Mouse (Mus musculus): ENCODE data around the gene Rhbdd3. TPM values are rescaled to one million over a fixed set of nuclear protein-coding genes. Genes with fewer than 3 reads are reported as not detected.

The Rhbdd3 gene
- polyA plus RNA-seq, 1 experiment from 2014 or later, result 20.5 TPM

DNA sequence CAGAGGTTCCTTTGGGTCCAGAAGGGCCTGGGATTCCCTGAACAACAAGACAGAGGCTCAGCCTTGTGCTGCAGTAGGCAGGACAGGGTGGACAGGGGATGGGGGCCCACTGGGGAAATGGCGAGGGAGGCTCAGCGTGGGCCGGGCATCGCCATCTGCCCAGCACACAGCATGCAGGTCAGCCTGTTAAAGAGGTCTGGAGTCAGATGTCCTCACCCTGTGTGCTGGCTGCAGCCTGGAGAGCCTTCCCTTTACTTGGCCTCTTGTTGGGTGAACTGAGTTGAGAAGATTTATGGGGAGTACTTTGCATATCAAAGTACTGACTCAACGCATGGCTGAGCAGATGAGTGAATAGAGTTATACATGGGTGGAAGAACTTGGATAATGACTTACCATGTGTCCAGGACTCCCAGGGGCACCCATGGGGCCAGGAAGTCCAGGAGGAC, 30.3 kb downstream of the Rhbdd3 start:
- no peak overlapping the region for H3K4me2 ChIP-seq (ENCODE audit: low read depth, severe bottlenecking)
- H3K4me1 ChIP-seq (ENCODE audit: control insufficient read depth, insufficient read depth, low read length), result no peaks in the 10 kb centered on the region; the same call in 1 of the 2 replicates
- H3K9ac ChIP-seq (ENCODE audit: low read length), result no peak overlapping the region
- H3K9me3 ChIP-seq (ENCODE audit: control insufficient read depth, low read length), result no peaks in the 10 kb centered on the region
- no peaks in the 10 kb centered on the region for H3K27me3 ChIP-seq (ENCODE audit: control insufficient read depth, insufficient read depth, low read length)
- no peak overlapping the region for H3K27ac ChIP-seq (replicated peaks; ENCODE audit: low read depth, low read length)
- no peak for ATAC-seq (ENCODE audit: insufficient number of reproducible peaks, low FRiP score, low TSS enrichment, low read depth)
- H3K36me3 ChIP-seq (ENCODE audit: control insufficient read depth, insufficient read depth, low read length), result no peaks in the 10 kb centered on the region
- no peak overlapping the region for H3K4me3 ChIP-seq (ENCODE audit: low read depth, low read length)
- 16% methylated on average over 5 of the region's 5 CpGs for WGBS
- DNase-seq (ENCODE audit: low spot score), result no peak

DNA sequence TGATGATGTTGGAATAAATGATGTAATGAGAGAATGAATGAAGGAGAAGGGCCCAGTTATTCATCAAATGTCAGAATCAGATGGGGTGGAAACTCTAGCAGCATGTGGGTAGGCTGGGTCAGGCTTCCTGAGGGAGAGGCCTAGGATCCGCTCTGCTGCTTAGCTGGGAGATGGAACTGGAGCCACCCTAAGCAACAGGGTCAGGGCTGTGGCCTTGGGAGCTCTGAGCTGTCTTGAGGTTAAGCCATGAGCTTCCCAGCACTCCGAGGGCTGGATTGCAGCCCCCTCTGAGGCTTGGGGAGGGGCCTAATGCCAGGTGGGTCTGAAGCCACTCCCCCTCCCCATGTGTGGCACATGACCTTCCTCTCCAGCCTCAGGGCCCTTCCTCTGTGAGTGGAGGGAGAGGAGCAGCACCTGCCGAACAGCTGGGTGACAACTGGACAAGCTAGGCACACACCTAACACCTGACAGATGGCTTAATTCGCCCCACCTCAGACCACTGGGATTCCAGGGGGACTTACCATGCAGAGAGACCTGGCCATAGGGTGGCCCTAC, 31.5 kb downstream of the Rhbdd3 start:
- ATAC-seq (ENCODE audit: insufficient number of reproducible peaks, low FRiP score, low TSS enrichment, low read depth), result no peak
- DNase-seq (ENCODE audit: low spot score), result no peak
- Histone ChIP-seq H3K9ac (ENCODE audit: low read length) (no peak overlapping the region), H3K27ac (replicated peaks; ENCODE audit: low read depth, low read length) (no peak overlapping the region), H3K4me3 (ENCODE audit: low read depth, low read length) (no peak overlapping the region), H3K9me3 (ENCODE audit: control insufficient read depth, low read length) (no peaks in the 10 kb centered on the region), H3K4me1 (ENCODE audit: control insufficient read depth, insufficient read depth, low read length) (no peaks in the 10 kb centered on the region; the same call in 1 of the 2 replicates), H3K27me3 (ENCODE audit: control insufficient read depth, insufficient read depth, low read length) (no peaks in the 10 kb centered on the region), H3K4me2 (ENCODE audit: low read depth, severe bottlenecking) (no peak overlapping the region), H3K36me3 (ENCODE audit: control insufficient read depth, insufficient read depth, low read length) (no peaks in the 10 kb centered on the region)
- WGBS, result 63% methylated on average over 4 of the region's 4 CpGs

DNA sequence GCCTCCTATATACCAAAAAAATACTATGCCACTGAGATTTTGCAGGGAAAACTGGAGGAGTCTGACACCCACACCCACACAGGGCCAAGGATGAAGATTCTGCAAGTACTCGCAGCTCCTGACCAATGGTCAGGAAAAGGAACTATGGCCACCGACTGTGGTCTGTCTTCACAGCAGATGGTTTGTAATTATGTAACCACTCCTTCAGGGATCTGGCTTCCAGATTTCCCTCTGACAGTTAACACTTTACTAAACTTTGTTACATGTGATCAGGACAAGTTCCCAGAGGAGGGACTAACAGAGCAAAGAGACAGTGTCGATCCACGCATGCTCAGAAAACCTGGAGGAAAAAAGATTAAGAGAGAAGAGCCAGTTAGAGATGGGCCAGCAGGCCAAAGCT, 34.0 kb downstream of the Rhbdd3 start:
- Histone ChIP-seq H3K9me3 (ENCODE audit: control insufficient read depth, low read length) (no peaks in the 10 kb centered on the region), H3K4me2 (ENCODE audit: low read depth, severe bottlenecking) (no peak overlapping the region), H3K9ac (ENCODE audit: low read length) (no peak overlapping the region), H3K27me3 (ENCODE audit: control insufficient read depth, insufficient read depth, low read length) (no peaks in the 10 kb centered on the region), H3K4me1 (ENCODE audit: control insufficient read depth, insufficient read depth, low read length) (no peaks in the 10 kb centered on the region; the same call in 1 of the 2 replicates), H3K27ac (replicated peaks; ENCODE audit: low read depth, low read length) (no peak overlapping the region), H3K4me3 (ENCODE audit: low read depth, low read length) (no peak overlapping the region), H3K36me3 (ENCODE audit: control insufficient read depth, insufficient read depth, low read length) (no peaks in the 10 kb centered on the region)
- ATAC-seq (ENCODE audit: insufficient number of reproducible peaks, low FRiP score, low TSS enrichment, low read depth) (no peak), DNase-seq (ENCODE audit: low spot score) (no peak)
- 81% methylated on average over 4 of the region's 4 CpGs for WGBS

DNA sequence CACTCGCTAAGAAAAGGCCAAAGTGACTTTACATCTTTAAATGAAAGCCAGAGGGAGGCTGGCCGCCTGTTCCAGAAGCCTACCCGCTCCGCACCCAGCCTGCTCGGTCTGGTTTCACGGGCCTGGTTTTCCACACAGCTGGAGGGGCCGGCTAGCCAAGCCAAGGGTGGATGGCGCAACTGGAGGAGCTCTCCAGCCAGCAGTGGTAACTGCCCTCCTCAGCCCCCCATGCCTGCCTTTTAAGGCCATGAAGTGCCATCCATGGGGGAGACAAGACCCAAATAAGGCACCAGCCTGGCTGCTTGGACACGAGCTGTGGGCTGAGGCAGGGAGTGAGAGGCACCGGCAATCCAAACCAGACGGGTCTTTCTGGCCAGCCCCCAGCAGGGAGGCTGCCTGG, 37.2 kb downstream of the Rhbdd3 start:
- H3K4me3 ChIP-seq (ENCODE audit: low read depth, low read length), result no peak overlapping the region
- ATAC-seq (ENCODE audit: insufficient number of reproducible peaks, low FRiP score, low TSS enrichment, low read depth) (no peak), DNase-seq (ENCODE audit: low spot score) (no peak)
- H3K27ac ChIP-seq (replicated peaks; ENCODE audit: low read depth, low read length), result no peak overlapping the region
- no peak overlapping the region for H3K4me2 ChIP-seq (ENCODE audit: low read depth, severe bottlenecking)
- no peaks in the 10 kb centered on the region for H3K27me3 ChIP-seq (ENCODE audit: control insufficient read depth, insufficient read depth, low read length)
- no peaks in the 10 kb centered on the region for H3K4me1 ChIP-seq (ENCODE audit: control insufficient read depth, insufficient read depth, low read length)
- no peaks in the 10 kb centered on the region for H3K9me3 ChIP-seq (ENCODE audit: control insufficient read depth, low read length)
- H3K36me3 ChIP-seq (ENCODE audit: control insufficient read depth, insufficient read depth, low read length), result no peaks in the 10 kb centered on the region
- WGBS, result 72% methylated on average over 11 of the region's 11 CpGs
- H3K9ac ChIP-seq (ENCODE audit: low read length), result 0 out of 2 replicates have a peak overlapping the region, but pooled peaks have one; percentile 9

DNA sequence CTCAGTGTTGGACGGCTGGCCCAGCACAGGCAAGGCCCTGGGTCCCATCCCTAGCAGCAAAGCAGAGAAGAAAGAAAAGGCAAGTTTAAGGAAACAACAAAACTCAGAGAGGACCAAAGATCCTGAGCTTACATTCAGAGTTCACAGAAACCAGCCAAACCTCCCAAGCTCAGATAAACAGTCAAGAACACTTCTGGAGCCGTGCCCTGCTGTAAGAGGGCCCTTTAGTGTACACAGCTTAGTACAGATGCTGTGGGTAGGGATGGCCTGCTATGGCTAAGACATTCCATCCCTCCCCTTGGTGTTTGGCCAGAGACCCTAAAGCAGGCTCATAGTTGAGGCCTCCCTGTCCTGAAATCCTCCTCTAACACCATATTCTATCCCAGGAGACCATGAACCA, 39.9 kb downstream of the Rhbdd3 start:
- no peak overlapping the region for H3K4me2 ChIP-seq (ENCODE audit: low read depth, severe bottlenecking)
- no peaks in the 10 kb centered on the region for H3K36me3 ChIP-seq (ENCODE audit: control insufficient read depth, insufficient read depth, low read length)
- H3K9ac ChIP-seq (ENCODE audit: low read length), result no peak overlapping the region
- DNase-seq (ENCODE audit: low spot score) (no peak), ATAC-seq (ENCODE audit: insufficient number of reproducible peaks, low FRiP score, low TSS enrichment, low read depth) (no peak)
- no peak overlapping the region for H3K27ac ChIP-seq (replicated peaks; ENCODE audit: low read depth, low read length)
- no peaks in the 10 kb centered on the region for H3K9me3 ChIP-seq (ENCODE audit: control insufficient read depth, low read length)
- H3K4me3 ChIP-seq (ENCODE audit: low read depth, low read length), result no peak overlapping the region
- no peaks in the 10 kb centered on the region for H3K4me1 ChIP-seq (ENCODE audit: control insufficient read depth, insufficient read depth, low read length)
- WGBS, result 85% methylated on average over 2 of the region's 2 CpGs
- H3K27me3 ChIP-seq (ENCODE audit: control insufficient read depth, insufficient read depth, low read length), result no peaks in the 10 kb centered on the region

DNA sequence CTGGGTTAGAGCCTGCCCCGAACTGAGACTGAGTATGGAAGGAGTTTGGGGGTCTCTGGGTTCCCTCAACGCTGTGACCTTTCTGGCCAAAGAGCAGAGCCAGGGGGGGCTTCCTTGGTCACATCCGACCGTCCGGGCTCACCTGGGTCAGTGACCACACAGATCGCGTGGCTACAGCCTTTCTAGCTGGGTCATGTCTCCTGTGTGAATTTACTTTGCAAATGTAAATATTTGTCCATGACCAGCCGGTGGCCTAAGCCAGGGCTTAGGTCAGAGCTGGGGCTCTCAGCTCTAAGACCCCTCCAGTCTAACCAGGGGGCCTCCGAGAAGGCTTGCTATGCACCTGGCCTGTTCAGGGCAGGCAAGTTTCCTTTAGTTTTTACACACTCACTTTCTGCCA, 40.6 kb downstream of the Rhbdd3 start:
- ATAC-seq (ENCODE audit: insufficient number of reproducible peaks, low FRiP score, low TSS enrichment, low read depth), result no peak
- H3K27ac ChIP-seq (replicated peaks; ENCODE audit: low read depth, low read length), result no peak overlapping the region
- no peak overlapping the region for H3K4me3 ChIP-seq (ENCODE audit: low read depth, low read length)
- H3K4me2 ChIP-seq (ENCODE audit: low read depth, severe bottlenecking), result no peak overlapping the region
- H3K9me3 ChIP-seq (ENCODE audit: control insufficient read depth, low read length), result no peaks in the 10 kb centered on the region
- no peaks in the 10 kb centered on the region for H3K4me1 ChIP-seq (ENCODE audit: control insufficient read depth, insufficient read depth, low read length)
- no peak overlapping the region for H3K9ac ChIP-seq (ENCODE audit: low read length)
- no peak for DNase-seq (ENCODE audit: low spot score)
- H3K27me3 ChIP-seq (ENCODE audit: control insufficient read depth, insufficient read depth, low read length), result no peaks in the 10 kb centered on the region
- no peaks in the 10 kb centered on the region for H3K36me3 ChIP-seq (ENCODE audit: control insufficient read depth, insufficient read depth, low read length)
- WGBS, result 76% methylated on average over 9 of the region's 9 CpGs

DNA sequence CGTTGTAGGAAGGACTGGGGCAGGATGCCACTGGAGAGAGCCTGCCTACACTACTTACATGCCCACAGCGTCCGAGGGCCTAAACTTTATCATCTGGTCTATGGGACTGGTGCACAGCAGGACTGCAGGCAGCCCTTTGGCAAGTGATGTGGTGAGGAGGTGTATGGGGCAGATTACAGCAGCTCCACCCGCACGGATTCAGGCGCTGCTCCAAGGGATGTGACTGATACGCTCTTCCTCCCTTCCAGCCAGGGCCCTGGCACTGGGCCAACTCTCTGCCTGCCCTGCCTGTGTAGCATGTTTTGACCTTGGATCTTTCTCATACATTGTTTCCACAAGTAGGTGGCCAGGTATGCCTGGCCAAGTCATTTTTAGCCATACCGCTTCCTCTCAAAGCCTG, 41.9 kb downstream of the Rhbdd3 start:
- H3K4me2 ChIP-seq (ENCODE audit: low read depth, severe bottlenecking), result no peak overlapping the region
- H3K4me3 ChIP-seq (ENCODE audit: low read depth, low read length), result no peak overlapping the region
- no peak overlapping the region for H3K27ac ChIP-seq (replicated peaks; ENCODE audit: low read depth, low read length)
- H3K27me3 ChIP-seq (ENCODE audit: control insufficient read depth, insufficient read depth, low read length), result no peaks in the 10 kb centered on the region
- no peaks in the 10 kb centered on the region for H3K9me3 ChIP-seq (ENCODE audit: control insufficient read depth, low read length)
- ATAC-seq (ENCODE audit: insufficient number of reproducible peaks, low FRiP score, low TSS enrichment, low read depth) (no peak), DNase-seq (ENCODE audit: low spot score) (no peak)
- H3K9ac ChIP-seq (ENCODE audit: low read length), result no peak overlapping the region
- 74% methylated on average over 8 of the region's 8 CpGs for WGBS
- no peaks in the 10 kb centered on the region for H3K36me3 ChIP-seq (ENCODE audit: control insufficient read depth, insufficient read depth, low read length)
- no peaks in the 10 kb centered on the region for H3K4me1 ChIP-seq (ENCODE audit: control insufficient read depth, insufficient read depth, low read length)

DNA sequence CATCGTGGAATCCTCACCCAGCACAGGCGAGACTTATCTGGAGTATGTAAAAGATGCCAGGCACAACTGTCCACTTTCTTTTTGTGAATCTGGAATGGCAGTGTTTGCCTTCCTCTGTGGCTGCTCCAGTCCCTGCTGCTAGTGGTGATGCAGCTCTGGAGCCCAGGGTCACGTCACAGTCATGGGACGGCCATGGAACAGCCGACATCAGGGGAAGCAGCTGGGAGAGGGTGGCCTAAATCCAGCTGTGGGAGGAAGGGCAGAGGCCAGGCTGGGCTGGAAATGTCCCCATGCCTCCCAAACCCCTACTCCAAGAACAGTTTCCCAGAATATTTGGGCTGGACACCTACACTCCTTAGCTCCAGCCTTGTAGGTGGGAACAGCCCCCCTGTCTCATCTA, 42.5 kb downstream of the Rhbdd3 start:
- Histone ChIP-seq H3K9me3 (ENCODE audit: control insufficient read depth, low read length) (no peaks in the 10 kb centered on the region), H3K4me3 (ENCODE audit: low read depth, low read length) (no peak overlapping the region), H3K27ac (replicated peaks; ENCODE audit: low read depth, low read length) (no peak overlapping the region), H3K27me3 (ENCODE audit: control insufficient read depth, insufficient read depth, low read length) (no peaks in the 10 kb centered on the region), H3K36me3 (ENCODE audit: control insufficient read depth, insufficient read depth, low read length) (no peaks in the 10 kb centered on the region), H3K4me1 (ENCODE audit: control insufficient read depth, insufficient read depth, low read length) (no peaks in the 10 kb centered on the region), H3K9ac (ENCODE audit: low read length) (no peak overlapping the region), H3K4me2 (ENCODE audit: low read depth, severe bottlenecking) (no peak overlapping the region)
- ATAC-seq (ENCODE audit: insufficient number of reproducible peaks, low FRiP score, low TSS enrichment, low read depth) (no peak), DNase-seq (ENCODE audit: low spot score) (no peak)
- WGBS, result 78% methylated on average over 5 of the region's 5 CpGs

DNA sequence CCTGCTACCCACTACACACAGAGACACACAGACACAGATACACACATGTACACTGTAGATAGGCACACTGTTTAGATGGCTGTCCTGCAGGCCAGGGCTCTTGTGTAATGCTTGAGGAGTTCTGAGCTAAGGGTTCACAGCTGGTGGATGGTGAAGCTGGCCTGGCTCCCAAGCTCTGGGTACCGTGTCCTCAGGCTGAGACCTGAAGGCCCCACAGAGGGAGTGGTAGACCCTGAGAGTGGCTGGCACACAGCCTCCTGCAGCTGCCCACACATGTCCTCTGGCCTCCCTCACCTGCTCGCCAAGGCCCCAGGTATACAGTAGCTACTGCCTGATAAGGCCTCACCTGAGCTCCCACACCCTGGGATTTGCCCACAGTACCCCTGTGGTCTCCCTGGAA, 43.2 kb downstream of the Rhbdd3 start:
- no peak for DNase-seq (ENCODE audit: low spot score)
- H3K27ac ChIP-seq (replicated peaks; ENCODE audit: low read depth, low read length), result no peak overlapping the region
- H3K9ac ChIP-seq (ENCODE audit: low read length), result no peak overlapping the region
- H3K4me3 ChIP-seq (ENCODE audit: low read depth, low read length), result no peak overlapping the region
- WGBS, result 89% methylated on average over 2 of the region's 2 CpGs
- no peaks in the 10 kb centered on the region for H3K9me3 ChIP-seq (ENCODE audit: control insufficient read depth, low read length)
- no peak overlapping the region for H3K4me2 ChIP-seq (ENCODE audit: low read depth, severe bottlenecking)
- H3K36me3 ChIP-seq (ENCODE audit: control insufficient read depth, insufficient read depth, low read length), result no peaks in the 10 kb centered on the region
- ATAC-seq (ENCODE audit: insufficient number of reproducible peaks, low FRiP score, low TSS enrichment, low read depth), result no peak
- no peaks in the 10 kb centered on the region for H3K4me1 ChIP-seq (ENCODE audit: control insufficient read depth, insufficient read depth, low read length)
- no peaks in the 10 kb centered on the region for H3K27me3 ChIP-seq (ENCODE audit: control insufficient read depth, insufficient read depth, low read length)

Measured in limb, embryonic 11.5 days (tissue).